Mouse (Mus musculus): Measurements from ENCODE around the gene Vmn1r149. TPM values are rescaled to one million over a fixed set of nuclear protein-coding genes. Genes with fewer than 3 reads are reported as not detected.

Vmn1r149 gene
- not detected for total RNA-seq (2023)

GRCm38 (mm10) chr7:22438129-22438528 is at the start of gene Vmn1r149:
Gene Vmn1r149, minus strand, starts transcription at chr7:22438229.

GRCm38 (mm10) chr7:22463975-22464374 is 25.9 kb upstream of the Vmn1r149 start, which contains the start of gene Gm10665:
Gene Gm10665, minus strand, starts transcription at chr7:22464075.

GRCm38 (mm10) chr7:22413283-22413682 is 24.7 kb downstream of the Vmn1r149 start, which contains the start of gene Vmn1r148:
Gene Vmn1r148, plus strand, starts transcription at chr7:22413583.

Other genes starting within 250 kb of the Vmn1r149 start
- gene Vmn1r143, start 248.9 kb downstream of the Vmn1r149 start, total RNA-seq (2023) = not detected
- gene Gm8653, start 237.0 kb downstream of the Vmn1r149 start, total RNA-seq (2023) = not detected
- not detected for gene Gm8453, start 208.7 kb downstream of the Vmn1r149 start, total RNA-seq (2023)
- gene Gm4187, start 108.5 kb downstream of the Vmn1r149 start, total RNA-seq (2023) = not detected
- not detected for gene Gm8660, start 67.2 kb downstream of the Vmn1r149 start, total RNA-seq (2023)
- gene Vmn1r148, start 24.6 kb downstream of the Vmn1r149 start, total RNA-seq (2023) = not detected
- gene Gm10665, start 25.8 kb upstream of the Vmn1r149 start, total RNA-seq (2023) = not detected
- gene Vmn1r151, start 61.4 kb upstream of the Vmn1r149 start, total RNA-seq (2023) = not detected
- gene Vmn1r152, start 84.7 kb upstream of the Vmn1r149 start, total RNA-seq (2023) = not detected
- gene Gm8677, start 96.7 kb upstream of the Vmn1r149 start, total RNA-seq (2023) = not detected
- gene Gm4201, start 127.1 kb upstream of the Vmn1r149 start, total RNA-seq (2023) = not detected
- not detected for gene Gm4565, start 149.9 kb upstream of the Vmn1r149 start, total RNA-seq (2023)
- not detected for gene Vmn1r155, start 219.8 kb upstream of the Vmn1r149 start, total RNA-seq (2023)